Mouse (Mus musculus): Measurements from ENCODE around the gene Dqx1. TPM values are rescaled to one million over a fixed set of nuclear protein-coding genes. Genes with fewer than 3 reads are reported as not detected.

Gene Dqx1
- total RNA-seq, 1 experiment = 3.7 TPM

DNA sequence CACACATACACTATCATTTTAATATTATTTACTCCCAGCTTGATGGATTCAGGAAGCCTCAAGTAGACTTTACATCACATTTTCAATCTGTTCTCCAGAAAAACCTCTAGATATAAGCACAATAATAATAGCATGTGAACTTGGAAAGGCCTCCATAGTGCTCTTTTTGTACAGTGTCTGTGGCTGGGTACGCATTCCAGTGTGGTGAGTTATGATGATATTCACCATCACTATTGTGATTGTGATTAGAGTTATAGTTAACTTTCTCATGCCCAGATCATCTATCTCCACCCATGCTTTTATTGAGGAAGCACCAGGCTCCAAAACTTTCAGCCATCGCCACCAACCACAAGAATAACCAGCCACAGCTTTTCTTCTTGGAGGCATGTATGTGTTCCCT is 33.9 kb upstream of the Dqx1 start:
- H3K27ac ChIP-seq (ENCODE audit: insufficient read depth, low read depth, low read length, poor library complexity, severe bottlenecking) = no peak overlapping the region
- in situ Hi-C loops (cut with MboI; ENCODE audit: low sequenced_read_pairs in 2 of 2, unreplicated experiment in 2 of 2) = no loop called here
- no peaks in the 10 kb centered on the region for H3K36me3 ChIP-seq (ENCODE audit: control insufficient read depth, insufficient read depth, low read length, poor library complexity, severe bottlenecking)
- DNase-seq (ENCODE audit: low read depth, low spot score) = no peak
- H3K9me3 ChIP-seq (ENCODE audit: control insufficient read depth, insufficient read depth, low read depth, low read length) = no peaks in the 10 kb centered on the region
- H3K4me1 ChIP-seq (ENCODE audit: control insufficient read depth in 2 of 2, insufficient read depth in 2 of 2, low read length in 2 of 2, poor library complexity in 1 of 2) = no peaks in the 10 kb centered on the region
- TF ChIP-seq ZC3H11A (IDR thresholded peaks at IDR 0.05; ENCODE audit: borderline replicate concordance, low read depth, low read length) (no peak), HCFC1 (IDR thresholded peaks at IDR 0.05; ENCODE audit: borderline replicate concordance, insufficient read depth, low read length) (no peak), ZNF384 (IDR thresholded peaks at IDR 0.05; ENCODE audit: low read depth, low read length) (no peak), MAFK (IDR thresholded peaks at IDR 0.05; ENCODE audit: insufficient read depth, low read depth, low read length) (no peak), CHD2 (IDR thresholded peaks at IDR 0.05; ENCODE audit: low read depth, low read length) (no peak)
- no peak overlapping the region for H3K4me3 ChIP-seq (ENCODE audit: insufficient read depth in 1 of 2, low read depth in 1 of 2, low read length in 2 of 2, poor library complexity in 1 of 2, severe bottlenecking in 1 of 2)
- no peak overlapping the region for H3K9ac ChIP-seq (ENCODE audit: insufficient read depth, low read depth, low read length, poor library complexity, severe bottlenecking)

DNA sequence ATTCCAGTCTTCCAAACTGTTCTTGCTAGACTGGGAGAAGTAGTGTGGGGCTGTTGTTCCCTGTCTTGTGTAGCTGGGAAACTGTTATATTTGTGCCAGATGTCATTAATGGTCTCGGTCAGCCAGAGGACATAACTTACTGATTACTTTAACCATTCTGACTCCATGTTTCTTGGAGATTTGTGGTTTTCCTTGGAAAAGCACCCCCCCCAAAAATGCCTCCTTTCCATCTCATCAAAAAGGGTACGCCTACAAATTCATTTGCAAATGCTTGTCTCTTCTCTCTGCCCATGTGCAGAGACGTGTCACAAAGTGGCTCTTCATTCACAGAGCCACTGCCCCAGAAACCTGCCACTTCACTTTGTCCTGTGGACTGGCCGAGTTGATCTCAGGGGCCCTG is 33.2 kb upstream of the Dqx1 start:
- H3K4me3 ChIP-seq (ENCODE audit: insufficient read depth in 1 of 2, low read depth in 1 of 2, low read length in 2 of 2, poor library complexity in 1 of 2, severe bottlenecking in 1 of 2) = no peak overlapping the region
- H3K36me3 ChIP-seq (ENCODE audit: control insufficient read depth, insufficient read depth, low read length, poor library complexity, severe bottlenecking) = no peaks in the 10 kb centered on the region
- DNase-seq (ENCODE audit: low read depth, low spot score) = no peak
- in situ Hi-C loops (cut with MboI; ENCODE audit: low sequenced_read_pairs in 2 of 2, unreplicated experiment in 2 of 2) = no loop called here
- TF ChIP-seq ZC3H11A (IDR thresholded peaks at IDR 0.05; ENCODE audit: borderline replicate concordance, low read depth, low read length) = no peak
- no peaks in the 10 kb centered on the region for H3K9me3 ChIP-seq (ENCODE audit: control insufficient read depth, insufficient read depth, low read depth, low read length)
- no peaks in the 10 kb centered on the region for H3K4me1 ChIP-seq (ENCODE audit: control insufficient read depth in 2 of 2, insufficient read depth in 2 of 2, low read length in 2 of 2, poor library complexity in 1 of 2)
- no peak overlapping the region for H3K27ac ChIP-seq (ENCODE audit: insufficient read depth, low read depth, low read length, poor library complexity, severe bottlenecking)
- H3K9ac ChIP-seq (ENCODE audit: insufficient read depth, low read depth, low read length, poor library complexity, severe bottlenecking) = no peak overlapping the region

DNA sequence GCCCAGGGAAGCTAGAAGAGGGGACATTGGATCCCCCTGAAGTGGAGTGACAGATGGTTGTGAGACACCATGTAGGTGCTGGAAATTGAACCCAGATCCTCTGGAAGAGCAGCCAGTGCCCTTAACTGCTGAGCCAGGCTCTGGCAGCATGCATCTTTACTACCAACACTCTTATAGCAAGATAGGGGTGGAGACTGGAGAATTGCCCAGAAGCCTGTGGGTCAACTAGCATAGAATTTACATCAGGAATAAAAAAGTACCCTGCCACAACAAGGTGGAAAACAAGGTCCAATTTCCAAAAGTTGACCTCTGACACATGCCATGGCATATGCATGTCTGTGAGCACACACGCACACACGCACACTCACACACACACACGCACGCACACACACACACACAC is 32.4 kb upstream of the Dqx1 start:
- Histone ChIP-seq H3K4me1 (ENCODE audit: control insufficient read depth in 2 of 2, insufficient read depth in 2 of 2, low read length in 2 of 2, poor library complexity in 1 of 2) (no peaks in the 10 kb centered on the region), H3K4me3 (ENCODE audit: insufficient read depth in 1 of 2, low read depth in 1 of 2, low read length in 2 of 2, poor library complexity in 1 of 2, severe bottlenecking in 1 of 2) (no peak overlapping the region), H3K36me3 (ENCODE audit: control insufficient read depth, insufficient read depth, low read length, poor library complexity, severe bottlenecking) (no peaks in the 10 kb centered on the region), H3K9me3 (ENCODE audit: control insufficient read depth, insufficient read depth, low read depth, low read length) (no peaks in the 10 kb centered on the region), H3K9ac (ENCODE audit: insufficient read depth, low read depth, low read length, poor library complexity, severe bottlenecking) (no peak overlapping the region), H3K27ac (ENCODE audit: insufficient read depth, low read depth, low read length, poor library complexity, severe bottlenecking) (no peak overlapping the region)
- DNase-seq (ENCODE audit: low read depth, low spot score) = no peak
- TF ChIP-seq CHD2 (IDR thresholded peaks at IDR 0.05; ENCODE audit: low read depth, low read length) (no peak), ZC3H11A (IDR thresholded peaks at IDR 0.05; ENCODE audit: borderline replicate concordance, low read depth, low read length) (no peak), HCFC1 (IDR thresholded peaks at IDR 0.05; ENCODE audit: borderline replicate concordance, insufficient read depth, low read length) (no peak), ZNF384 (IDR thresholded peaks at IDR 0.05; ENCODE audit: low read depth, low read length) (no peak), MAFK (IDR thresholded peaks at IDR 0.05; ENCODE audit: insufficient read depth, low read depth, low read length) (no peak)
- in situ Hi-C loops (cut with MboI; ENCODE audit: low sequenced_read_pairs in 2 of 2, unreplicated experiment in 2 of 2) = no loop called here

DNA sequence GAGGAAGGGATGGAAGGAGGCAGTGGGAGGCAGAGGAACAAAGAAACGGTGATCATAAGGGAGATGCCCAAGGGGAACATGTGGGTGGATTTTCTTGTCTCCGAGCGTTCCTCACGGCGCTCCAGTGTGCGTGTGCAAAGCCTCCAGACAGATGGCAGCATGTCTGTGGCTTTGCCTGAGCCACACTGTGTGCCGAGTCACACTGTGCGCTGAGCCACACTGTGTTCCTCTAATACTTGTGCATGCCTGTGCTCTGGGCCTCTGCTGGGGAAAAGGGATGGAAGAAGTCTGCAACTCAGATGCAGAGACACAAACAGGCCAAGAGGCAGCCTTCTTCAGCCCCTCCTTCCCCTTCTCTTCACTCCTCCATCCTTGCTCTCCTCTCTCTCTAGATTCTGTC is 30.4 kb upstream of the Dqx1 start:
- in situ Hi-C loops (cut with MboI; ENCODE audit: low sequenced_read_pairs in 2 of 2, unreplicated experiment in 2 of 2) = no loop called here
- no peaks in the 10 kb centered on the region for H3K36me3 ChIP-seq (ENCODE audit: control insufficient read depth, insufficient read depth, low read length, poor library complexity, severe bottlenecking)
- peaks cover 0 to 7% of the 10 kb centered on the region in 2 experiments; a peak in 2 of 4 replicates for H3K4me1 ChIP-seq (ENCODE audit: control insufficient read depth in 2 of 2, insufficient read depth in 2 of 2, low read length in 2 of 2, poor library complexity in 1 of 2)
- H3K9me3 ChIP-seq (ENCODE audit: control insufficient read depth, insufficient read depth, low read depth, low read length) = no peaks in the 10 kb centered on the region
- H3K4me3 ChIP-seq (ENCODE audit: insufficient read depth in 1 of 2, low read depth in 1 of 2, low read length in 2 of 2, poor library complexity in 1 of 2, severe bottlenecking in 1 of 2) = no peak overlapping the region
- no peak overlapping the region for H3K27ac ChIP-seq (ENCODE audit: insufficient read depth, low read depth, low read length, poor library complexity, severe bottlenecking)
- no peak overlapping the region for H3K9ac ChIP-seq (ENCODE audit: insufficient read depth, low read depth, low read length, poor library complexity, severe bottlenecking)
- DNase-seq (ENCODE audit: low read depth, low spot score) = no peak
- TF ChIP-seq MAFK (IDR thresholded peaks at IDR 0.05; ENCODE audit: insufficient read depth, low read depth, low read length) = no peak
- TF ChIP-seq CHD2 (IDR thresholded peaks at IDR 0.05; ENCODE audit: low read depth, low read length) = no peak
- no peak for TF ChIP-seq ZC3H11A (IDR thresholded peaks at IDR 0.05; ENCODE audit: borderline replicate concordance, low read depth, low read length)
- no peak for TF ChIP-seq HCFC1 (IDR thresholded peaks at IDR 0.05; ENCODE audit: borderline replicate concordance, insufficient read depth, low read length)
- TF ChIP-seq ZNF384 (IDR thresholded peaks at IDR 0.05; ENCODE audit: low read depth, low read length) = no peak

DNA sequence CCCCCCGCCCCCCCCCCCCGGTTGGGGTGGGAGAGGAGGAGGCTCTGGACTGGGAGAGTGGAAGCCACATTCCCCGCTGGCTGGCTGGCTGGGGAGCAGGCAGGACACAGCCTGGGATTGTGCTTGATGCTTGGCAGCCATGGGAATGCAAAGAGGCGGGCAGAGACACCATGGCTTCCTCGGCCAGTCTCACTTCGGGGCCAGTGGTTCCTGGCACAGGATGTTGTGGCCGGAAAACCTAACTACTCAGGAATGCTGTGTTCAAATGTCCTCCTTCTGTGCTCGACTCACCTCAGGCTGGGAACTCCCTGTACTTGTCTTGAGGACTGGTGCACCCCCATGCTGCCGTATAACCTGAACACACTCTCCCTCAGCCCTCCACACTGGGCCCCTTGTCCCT is 29.9 kb upstream of the Dqx1 start:
- in situ Hi-C loops (cut with MboI; ENCODE audit: low sequenced_read_pairs in 2 of 2, unreplicated experiment in 2 of 2) = no loop called here
- H3K4me3 ChIP-seq (ENCODE audit: insufficient read depth in 1 of 2, low read depth in 1 of 2, low read length in 2 of 2, poor library complexity in 1 of 2, severe bottlenecking in 1 of 2) = no peak overlapping the region
- H3K9ac ChIP-seq (ENCODE audit: insufficient read depth, low read depth, low read length, poor library complexity, severe bottlenecking) = no peak overlapping the region
- H3K9me3 ChIP-seq (ENCODE audit: control insufficient read depth, insufficient read depth, low read depth, low read length) = no peaks in the 10 kb centered on the region
- peaks cover 0 to 7% of the 10 kb centered on the region in 2 experiments; a peak in 2 of 4 replicates for H3K4me1 ChIP-seq (ENCODE audit: control insufficient read depth in 2 of 2, insufficient read depth in 2 of 2, low read length in 2 of 2, poor library complexity in 1 of 2)
- no peak for DNase-seq (ENCODE audit: low read depth, low spot score)
- no peak overlapping the region for H3K27ac ChIP-seq (ENCODE audit: insufficient read depth, low read depth, low read length, poor library complexity, severe bottlenecking)
- no peak for TF ChIP-seq ZNF384 (IDR thresholded peaks at IDR 0.05; ENCODE audit: low read depth, low read length)
- TF ChIP-seq ZC3H11A (IDR thresholded peaks at IDR 0.05; ENCODE audit: borderline replicate concordance, low read depth, low read length) = no peak
- no peak for TF ChIP-seq HCFC1 (IDR thresholded peaks at IDR 0.05; ENCODE audit: borderline replicate concordance, insufficient read depth, low read length)
- TF ChIP-seq MAFK (IDR thresholded peaks at IDR 0.05; ENCODE audit: insufficient read depth, low read depth, low read length) = no peak
- no peak for TF ChIP-seq CHD2 (IDR thresholded peaks at IDR 0.05; ENCODE audit: low read depth, low read length)
- H3K36me3 ChIP-seq (ENCODE audit: control insufficient read depth, insufficient read depth, low read length, poor library complexity, severe bottlenecking) = no peaks in the 10 kb centered on the region

All from ES-E14 (cell line).